Comparison of ENCODE assay signal across 28 mouse cellular contexts in genomic region chr9:57671500-57671899, GRCm38 (mm10). TPM values are rescaled to one million over a fixed set of nuclear protein-coding genes. Genes with fewer than 3 reads are reported as not detected.
"Had no signal": no experiment of that assay in that cellular context is flagged by ENCODE, and none has a peak within 500 bp of the region (broad histone marks: within the 10 kb centered on the region; RNA-seq: fewer than 3 reads in every experiment).

No protein-coding gene starts in this region.

- H3K4me3 ChIP-seq: kidney, embryonic 15.5 days; limb, embryonic 10.5 days; limb, embryonic 13.5 days; lung, embryonic 15.5 days; megakaryocyte, embryonic 14.5 days; midbrain, embryonic 10.5 days; neural tube, embryonic 12.5 days; neural tube, embryonic 15.5 days had no signal

- H3K4me1 ChIP-seq: kidney, embryonic 15.5 days; limb, embryonic 10.5 days; limb, embryonic 13.5 days; lung, embryonic 15.5 days; midbrain, embryonic 10.5 days; neural tube, embryonic 12.5 days; neural tube, embryonic 15.5 days had no signal

- H3K27ac ChIP-seq: kidney, embryonic 15.5 days; limb, embryonic 10.5 days; limb, embryonic 13.5 days; lung, embryonic 15.5 days; midbrain, embryonic 10.5 days; neural tube, embryonic 12.5 days; neural tube, embryonic 15.5 days; stomach, postnatal 0 days had no signal

- H3K9me3 ChIP-seq: kidney, embryonic 15.5 days; limb, embryonic 10.5 days; limb, embryonic 13.5 days; lung, embryonic 15.5 days; midbrain, embryonic 10.5 days; neural tube, embryonic 12.5 days; neural tube, embryonic 15.5 days had no signal

- H3K4me2 ChIP-seq: kidney, embryonic 15.5 days; limb, embryonic 13.5 days; lung, embryonic 15.5 days; neural tube, embryonic 12.5 days; neural tube, embryonic 15.5 days had no signal

- DNase-seq: kidney, adult 11 months; kidney, adult 8-10 months; kidney, postnatal 10 days; kidney, postnatal 36 days; lung, adult 18-20 months; lung, postnatal 10 days; lung, postnatal 36 days; midbrain, embryonic 14.5 days; right cerebral cortex, adult 18-20 months; right cerebral cortex, postnatal 14 days; right cerebral cortex, postnatal 4 days; thymus, adult 2 months; thymus, postnatal 14 days had no signal

- H3K36me3 ChIP-seq: kidney, embryonic 15.5 days; limb, embryonic 10.5 days; limb, embryonic 13.5 days; lung, embryonic 15.5 days; midbrain, embryonic 10.5 days; neural tube, embryonic 12.5 days; neural tube, embryonic 15.5 days had no signal

- H3K27me3 ChIP-seq: kidney, embryonic 15.5 days; limb, embryonic 13.5 days; lung, embryonic 15.5 days; neural tube, embryonic 12.5 days; neural tube, embryonic 15.5 days had no signal

- H3K9ac ChIP-seq: kidney, embryonic 15.5 days; limb, embryonic 13.5 days; lung, embryonic 15.5 days; neural tube, embryonic 12.5 days; neural tube, embryonic 15.5 days had no signal

RNA-seq across cellular contexts. Expression of gene Cyp1a2, which starts 12.0 kb away (rescaled TPM):
- total RNA-seq: layer of hippocampus, adult 8-10 months; layer of hippocampus, postnatal 14 days; left cerebral cortex, adult 18-20 months; left cerebral cortex, postnatal 25 days had no signal
- polyA plus RNA-seq: intestine, embryonic 14.5 days; kidney, embryonic 15.5 days; limb, embryonic 10.5 days; limb, embryonic 13.5 days; lung, embryonic 15.5 days; midbrain, embryonic 10.5 days; midbrain, embryonic 14.5 days; neural tube, embryonic 12.5 days; neural tube, embryonic 15.5 days; stomach, embryonic 14.5 days; stomach, postnatal 0 days had no signal

RNA-seq across cellular contexts. Expression of gene Cyp1a1, which starts 16.2 kb away (rescaled TPM):
- polyA plus RNA-seq: intestine, embryonic 14.5 days; limb, embryonic 13.5 days; neural tube, embryonic 12.5 days; stomach, embryonic 14.5 days had no signal

RNA-seq across cellular contexts. Expression of gene Lman1l, which starts 50.9 kb away (rescaled TPM):
- total RNA-seq: layer of hippocampus, adult 8-10 months; layer of hippocampus, postnatal 14 days; left cerebral cortex, adult 18-20 months; left cerebral cortex, postnatal 25 days had no signal
- polyA plus RNA-seq: intestine, embryonic 14.5 days; kidney, embryonic 15.5 days; limb, embryonic 10.5 days; limb, embryonic 13.5 days; lung, embryonic 15.5 days; midbrain, embryonic 14.5 days; neural tube, embryonic 12.5 days; neural tube, embryonic 15.5 days; stomach, embryonic 14.5 days; stomach, postnatal 0 days had no signal
